Mouse (Mus musculus): ENCODE data around the gene Pde3a.
A peak's percentile ranks its signal among the peaks of the same experiment; 100 is the strongest.

Pde3a gene

DNA sequence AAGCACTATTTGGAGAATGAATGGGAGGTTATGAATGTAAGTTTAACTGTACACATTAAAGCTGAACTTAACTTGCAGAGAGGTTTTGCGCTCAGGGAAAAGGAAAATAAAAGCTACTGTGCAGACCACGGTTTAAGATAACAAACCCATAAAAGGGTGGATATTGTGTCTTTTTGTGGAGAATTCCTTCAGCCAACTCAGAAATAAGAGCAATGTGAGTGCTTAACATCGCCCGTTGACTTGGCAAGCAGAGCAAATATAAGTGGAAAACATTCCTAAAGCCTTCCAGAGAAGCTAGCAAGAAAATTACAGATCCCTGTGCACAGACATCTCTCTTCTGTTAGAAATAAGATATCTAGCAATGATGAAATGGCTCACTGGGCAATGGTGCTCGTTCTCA lies 139.0 kb downstream of the Pde3a start:
- no peak for DNase-seq (ENCODE audit: extremely low read depth, low read depth, low spot score)

- no peak for DNase-seq (ENCODE audit: extremely low read depth, low read depth, low spot score)
These were observed 146.9 kb downstream of the Pde3a start for GRCm38 (mm10) chr6:141395926-141396325.

- no peak for DNase-seq (ENCODE audit: extremely low read depth, low read depth, low spot score)
These were observed 150.3 kb downstream of the Pde3a start for GRCm38 (mm10) chr6:141399411-141399810.

GRCm38 (mm10) chr6:141403943-141404342 lies 154.9 kb downstream of the Pde3a start:
- DNase-seq (ENCODE audit: extremely low read depth, low read depth, low spot score): no peak

GRCm38 (mm10) chr6:141404649-141405048 lies 155.6 kb downstream of the Pde3a start:
- DNase-seq (ENCODE audit: extremely low read depth, low read depth, low spot score): no peak

GRCm38 (mm10) chr6:141405496-141405895 lies 156.4 kb downstream of the Pde3a start:
- no peak for DNase-seq (ENCODE audit: extremely low read depth, low read depth, low spot score)

- DNase-seq (ENCODE audit: extremely low read depth, low read depth, low spot score): no peak
These were observed 159.7 kb downstream of the Pde3a start for GRCm38 (mm10) chr6:141408758-141409157.

DNA sequence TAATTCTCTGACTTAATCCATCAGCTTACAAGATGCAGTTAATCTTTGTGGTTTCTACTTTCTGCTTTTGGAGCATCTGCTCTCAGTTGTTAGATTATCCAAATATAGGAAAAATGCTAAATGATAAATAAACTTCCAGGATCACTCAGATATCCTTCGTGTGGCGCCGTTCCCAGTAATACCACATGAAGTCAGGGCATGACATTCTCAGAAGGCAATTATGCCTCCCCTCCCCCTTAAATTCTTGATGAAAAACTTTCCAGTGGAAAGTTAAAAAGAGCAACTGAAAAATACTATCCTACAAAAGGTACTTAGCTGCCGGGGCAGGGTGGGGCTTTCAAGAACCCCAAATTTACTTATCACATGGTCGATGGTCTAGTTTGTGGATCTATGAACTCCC lies 161.8 kb downstream of the Pde3a start:
- no peak for DNase-seq (ENCODE audit: extremely low read depth, low read depth, low spot score)

DNA sequence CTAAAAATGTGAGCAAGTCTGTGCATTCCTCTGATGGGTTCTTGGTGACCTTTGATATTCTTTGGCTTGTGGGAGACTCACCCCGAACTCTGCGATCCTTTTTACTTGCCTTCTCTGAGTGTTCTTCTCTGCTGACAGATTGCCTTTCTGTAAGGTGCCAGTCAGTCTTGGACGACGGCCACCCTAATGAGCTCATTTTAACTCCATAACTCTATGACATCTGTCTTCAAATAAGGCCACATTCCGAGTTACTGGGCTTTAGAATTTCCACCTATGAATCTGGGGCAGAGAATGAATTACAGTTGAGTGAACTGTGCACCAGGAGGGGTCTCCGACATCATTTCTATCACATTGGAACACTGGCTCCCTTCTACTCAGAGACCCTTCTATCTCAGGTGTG lies 176.0 kb downstream of the Pde3a start:
- no peak for DNase-seq (ENCODE audit: extremely low read depth, low read depth, low spot score)

DNA sequence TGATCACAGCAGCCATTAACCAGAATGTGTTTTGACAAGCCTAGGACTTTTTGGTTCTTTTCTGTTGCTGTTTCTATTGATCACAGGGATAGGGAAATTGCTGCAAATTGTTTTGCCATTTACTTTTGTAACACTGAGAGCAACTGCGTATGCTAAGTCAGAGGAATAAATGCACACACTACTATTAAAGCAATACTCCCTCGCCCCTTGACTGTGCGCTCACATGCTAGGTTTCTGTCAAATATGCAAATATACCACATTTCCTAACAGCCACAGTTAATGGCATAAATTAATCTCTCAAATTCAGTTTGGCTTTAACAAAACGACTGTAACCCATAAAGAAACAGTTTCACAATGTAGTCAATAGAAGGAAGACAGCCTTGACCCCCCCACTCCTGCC lies 179.5 kb downstream of the Pde3a start:
- no peak for DNase-seq (ENCODE audit: extremely low read depth, low read depth, low spot score)

- DNase-seq (ENCODE audit: extremely low read depth, low read depth, low spot score): no peak
These were observed 181.1 kb downstream of the Pde3a start for GRCm38 (mm10) chr6:141430134-141430533.

DNA sequence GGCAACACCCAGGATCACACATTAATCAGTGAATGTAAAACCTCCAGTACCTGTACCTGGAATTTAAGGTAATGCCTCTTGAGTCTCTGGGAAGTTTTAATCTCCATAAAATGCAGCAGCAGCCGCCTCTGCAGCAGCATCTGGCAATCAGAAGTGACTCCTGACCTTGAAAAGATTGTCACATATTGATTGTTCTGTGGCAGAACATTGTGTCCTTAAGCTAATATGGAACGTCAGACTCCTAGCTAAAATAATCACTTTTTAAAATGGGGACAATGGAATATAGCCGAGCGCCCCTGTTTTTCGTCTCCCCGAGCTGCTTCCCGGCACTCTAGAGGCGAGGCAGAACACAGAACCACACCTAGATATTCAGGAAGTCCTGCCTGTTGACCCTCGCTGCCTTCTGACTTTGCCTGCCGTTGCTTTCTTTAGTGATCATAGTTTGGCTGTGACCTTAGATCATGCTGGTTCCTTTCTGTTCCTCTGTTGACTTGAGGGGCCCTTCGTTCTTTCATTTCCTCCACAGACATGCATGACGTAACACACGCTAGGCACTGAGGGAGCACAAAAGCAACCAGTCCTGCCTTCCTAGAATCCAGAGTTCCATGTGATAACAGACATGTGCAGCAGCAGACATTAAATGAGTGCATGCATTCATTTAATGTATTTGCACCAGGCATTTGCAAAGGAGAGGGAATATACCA lies 183.4 kb downstream of the Pde3a start:
- no peak for DNase-seq (ENCODE audit: extremely low read depth, low read depth, low spot score)

GRCm38 (mm10) chr6:141433917-141434756 lies 185.1 kb downstream of the Pde3a start:
- peak; percentile 13 for DNase-seq (ENCODE audit: extremely low read depth, low read depth, low spot score)

GRCm38 (mm10) chr6:141435160-141435559 lies 186.1 kb downstream of the Pde3a start:
- DNase-seq (ENCODE audit: extremely low read depth, low read depth, low spot score): no peak

DNA sequence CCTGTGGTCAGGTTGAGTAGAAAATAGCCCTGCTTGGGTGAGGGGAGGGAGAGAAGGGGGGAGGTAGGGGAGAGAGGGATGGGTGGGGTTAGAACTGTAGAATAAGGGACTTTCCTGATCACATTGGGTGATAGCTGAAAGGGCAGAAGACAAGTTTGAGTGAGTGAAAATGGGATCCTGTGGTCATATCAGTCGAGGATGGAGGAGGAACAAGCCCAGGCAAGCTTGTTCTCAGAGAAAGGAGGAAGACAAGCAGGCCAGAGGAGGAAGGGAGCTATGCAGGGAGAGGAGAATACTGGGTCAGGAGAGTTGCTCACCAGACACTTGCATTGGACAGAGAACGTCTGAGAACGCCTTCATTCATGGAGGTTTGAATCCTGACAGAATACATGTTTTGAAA lies 190.9 kb downstream of the Pde3a start:
- no peak for DNase-seq (ENCODE audit: extremely low read depth, low read depth, low spot score)

DNA sequence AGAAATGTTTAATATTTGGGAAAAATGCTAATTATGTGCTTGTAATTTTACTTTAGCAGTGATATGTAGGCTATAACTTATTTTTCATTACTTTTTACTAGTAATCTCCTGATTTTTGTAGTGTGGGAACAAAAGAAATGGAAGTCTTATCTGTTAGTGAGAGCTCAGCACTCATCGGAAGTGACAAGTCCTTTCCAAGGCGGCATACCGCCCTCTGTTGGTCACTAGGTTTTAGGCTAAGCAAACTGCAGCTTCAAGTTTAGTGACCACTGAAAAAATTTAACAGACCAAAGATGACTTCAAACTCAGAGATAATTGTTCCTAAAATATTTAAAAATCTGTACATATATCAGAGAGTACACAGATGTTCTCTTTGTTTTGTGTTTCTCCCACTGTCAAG lies 198.5 kb downstream of the Pde3a start:
- no peak for DNase-seq (ENCODE audit: extremely low read depth, low read depth, low spot score)

DNA sequence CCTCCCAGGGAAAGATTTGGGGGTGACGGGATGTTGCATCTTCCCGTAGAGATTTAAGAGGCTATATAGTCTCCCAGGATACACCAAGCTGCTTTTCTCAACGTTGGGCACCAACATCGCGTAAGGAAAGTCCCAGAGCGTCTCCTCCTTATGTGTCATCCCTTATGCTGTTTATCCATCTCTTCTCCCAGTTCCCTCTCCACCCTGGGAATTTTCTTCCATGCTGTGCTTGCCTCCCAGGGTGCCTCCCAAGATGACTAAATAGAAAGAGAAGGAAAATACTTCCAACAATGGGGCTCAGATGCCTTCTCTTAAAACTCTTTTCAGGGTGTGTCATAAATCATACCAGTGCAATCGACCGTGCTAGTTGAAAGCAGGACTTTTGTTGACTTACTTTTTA lies 199.8 kb downstream of the Pde3a start:
- DNase-seq (ENCODE audit: extremely low read depth, low read depth, low spot score): no peak

DNA sequence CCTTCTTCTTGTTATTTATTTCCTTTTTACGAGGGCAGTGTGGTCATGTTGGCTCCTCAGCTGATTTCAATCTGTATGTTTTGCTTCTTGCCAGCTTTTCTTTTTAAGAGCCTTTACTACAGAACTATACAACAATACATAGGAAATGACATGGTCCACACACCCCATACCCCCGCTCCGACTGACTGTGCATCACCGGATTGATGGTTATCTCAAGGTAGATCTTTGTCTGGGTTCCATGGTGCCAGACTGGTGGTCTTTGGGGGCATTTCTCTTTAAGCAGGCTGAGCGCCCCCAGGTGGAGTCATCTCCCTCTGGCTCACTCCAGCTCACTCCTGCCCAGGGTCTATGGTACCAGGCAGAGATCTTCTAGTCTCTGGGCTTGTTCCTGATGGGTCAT lies 206.3 kb downstream of the Pde3a start:
- no peak for DNase-seq (ENCODE audit: extremely low read depth, low read depth, low spot score)

GRCm38 (mm10) chr6:141456591-141456990 lies 207.5 kb downstream of the Pde3a start:
- DNase-seq (ENCODE audit: extremely low read depth, low read depth, low spot score): no peak

GRCm38 (mm10) chr6:141470251-141470650 lies 221.2 kb downstream of the Pde3a start:
- DNase-seq (ENCODE audit: extremely low read depth, low read depth, low spot score): no peak

GRCm38 (mm10) chr6:141474223-141474622 lies 225.2 kb downstream of the Pde3a start:
- DNase-seq (ENCODE audit: extremely low read depth, low read depth, low spot score): no peak

- no peak for DNase-seq (ENCODE audit: extremely low read depth, low read depth, low spot score)
These were observed 225.6 kb downstream of the Pde3a start for GRCm38 (mm10) chr6:141474696-141475095.

Data from fat pad, adult 2 months (tissue).